Mouse (Mus musculus): ENCODE measurements at regions not wholly inside any gene's neighbourhood (a gene's known extent, or its start where the extent isn't known, plus 50 kb on each side); places are given as distances from the start of the nearest gene placed in this dataset.

- DNase-seq (ENCODE audit: low spot score in 2 of 2) = no peak
Measured at GRCm38 (mm10) chr2:158909086-158909485, 114.5 kb downstream of the Dhx35 start.

GRCm38 (mm10) chr2:158910325-158910724, 115.7 kb downstream of the Dhx35 start:
- DNase-seq (ENCODE audit: low spot score in 2 of 2) = no peak

GRCm38 (mm10) chr2:158911191-158911590, 116.6 kb downstream of the Dhx35 start:
- DNase-seq (ENCODE audit: low spot score in 2 of 2) = no peak

GRCm38 (mm10) chr2:158912631-158913258, 118.1 kb downstream of the Dhx35 start:
- peak; percentile 16 to 63 for DNase-seq (ENCODE audit: low spot score in 2 of 2)

- no peak for DNase-seq (ENCODE audit: low spot score in 2 of 2)
Measured at GRCm38 (mm10) chr2:158917398-158917797, 122.8 kb downstream of the Dhx35 start.

- DNase-seq (ENCODE audit: low spot score in 2 of 2) = no peak
Measured at GRCm38 (mm10) chr2:158918312-158918711, 123.7 kb downstream of the Dhx35 start.

- no peak for DNase-seq (ENCODE audit: low spot score in 2 of 2)
Measured at GRCm38 (mm10) chr2:158921342-158922255, 127.0 kb downstream of the Dhx35 start.

GRCm38 (mm10) chr2:158922766-158923165, 128.2 kb downstream of the Dhx35 start:
- DNase-seq (ENCODE audit: low spot score in 2 of 2) = no peak

- DNase-seq (ENCODE audit: low spot score in 2 of 2) = no peak
Measured at GRCm38 (mm10) chr2:158929507-158929906, 134.9 kb downstream of the Dhx35 start.

- no peak for DNase-seq (ENCODE audit: low spot score in 2 of 2)
Measured at GRCm38 (mm10) chr2:158937948-158938565, 143.4 kb downstream of the Dhx35 start.

GRCm38 (mm10) chr2:158949418-158949817, 154.8 kb downstream of the Dhx35 start:
- no peak for DNase-seq (ENCODE audit: low spot score in 2 of 2)

- no peak for DNase-seq (ENCODE audit: low spot score in 2 of 2)
Measured at GRCm38 (mm10) chr2:158951061-158951460, 156.5 kb downstream of the Dhx35 start.

GRCm38 (mm10) chr2:158956888-158957287, 162.3 kb downstream of the Dhx35 start:
- DNase-seq (ENCODE audit: low spot score in 2 of 2) = no peak

- DNase-seq (ENCODE audit: low spot score in 2 of 2) = no peak
Measured at GRCm38 (mm10) chr2:158965003-158965665, 170.5 kb downstream of the Dhx35 start.

- DNase-seq (ENCODE audit: low spot score in 2 of 2) = no peak
Measured at GRCm38 (mm10) chr2:158972178-158972577, 177.6 kb downstream of the Dhx35 start.

- DNase-seq (ENCODE audit: low spot score in 2 of 2) = no peak
Measured at GRCm38 (mm10) chr2:158985529-158986148, 191.0 kb downstream of the Dhx35 start.

- no peak for DNase-seq (ENCODE audit: low spot score in 2 of 2)
Measured at GRCm38 (mm10) chr2:159002481-159003186, 208.0 kb downstream of the Dhx35 start.

GRCm38 (mm10) chr2:159003187-159003497, 208.5 kb downstream of the Dhx35 start:
- no peak for DNase-seq (ENCODE audit: low spot score in 2 of 2)

- no peak for DNase-seq (ENCODE audit: low spot score in 2 of 2)
Measured at GRCm38 (mm10) chr2:159004417-159004816, 209.8 kb downstream of the Dhx35 start.

GRCm38 (mm10) chr2:159012725-159013124, 218.1 kb downstream of the Dhx35 start:
- no peak for DNase-seq (ENCODE audit: low spot score in 2 of 2)

- no peak for DNase-seq (ENCODE audit: low spot score in 2 of 2)
Measured at GRCm38 (mm10) chr2:159014553-159014952, 219.9 kb downstream of the Dhx35 start.

All from spleen, postnatal 4 days (tissue).